Mouse (Mus musculus): ENCODE data around the gene Tsc2. TPM values are rescaled to one million over a fixed set of nuclear protein-coding genes. Genes with fewer than 3 reads are reported as not detected.

Tsc2 gene
- total RNA-seq, 2 experiments from 2014 or later = 84.9 to 110 TPM

DNA sequence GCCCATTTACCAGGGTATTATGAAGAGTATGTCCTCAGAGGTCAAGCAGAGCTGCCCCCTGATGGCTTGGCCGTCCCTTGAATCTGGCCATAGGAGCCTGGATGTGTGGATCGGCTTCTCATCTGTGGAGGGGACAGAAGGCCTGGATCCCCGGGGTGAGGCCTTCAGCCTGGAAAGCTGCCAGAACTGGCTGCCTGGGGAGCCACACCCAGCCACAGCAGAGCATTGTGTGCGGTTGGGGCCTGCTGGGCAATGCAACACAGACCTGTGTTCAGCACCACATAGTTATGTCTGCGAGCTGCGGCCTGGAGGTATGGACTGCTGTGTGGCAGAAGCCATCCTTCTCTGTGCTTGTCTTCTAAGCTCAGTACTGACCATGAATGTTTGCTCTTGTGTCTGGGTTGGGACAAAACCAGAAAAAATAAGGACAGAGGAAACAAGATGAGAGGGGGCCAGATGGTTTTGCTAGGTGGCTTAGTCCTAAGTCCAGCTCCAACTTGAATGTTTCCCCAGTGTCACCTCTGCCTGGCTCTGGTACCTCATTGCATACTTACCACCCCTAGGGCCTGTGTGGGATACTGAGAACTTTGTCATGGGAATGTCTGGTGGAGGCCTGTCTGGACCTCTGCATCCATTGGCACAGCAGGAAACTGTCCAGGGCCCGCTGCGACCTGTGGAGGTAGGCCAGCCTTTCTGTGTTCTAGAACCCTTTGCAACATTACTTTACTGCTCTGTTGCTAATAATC lies 65.2 kb downstream of the Tsc2 start:
- DNase-seq = peak; percentile 57

DNA sequence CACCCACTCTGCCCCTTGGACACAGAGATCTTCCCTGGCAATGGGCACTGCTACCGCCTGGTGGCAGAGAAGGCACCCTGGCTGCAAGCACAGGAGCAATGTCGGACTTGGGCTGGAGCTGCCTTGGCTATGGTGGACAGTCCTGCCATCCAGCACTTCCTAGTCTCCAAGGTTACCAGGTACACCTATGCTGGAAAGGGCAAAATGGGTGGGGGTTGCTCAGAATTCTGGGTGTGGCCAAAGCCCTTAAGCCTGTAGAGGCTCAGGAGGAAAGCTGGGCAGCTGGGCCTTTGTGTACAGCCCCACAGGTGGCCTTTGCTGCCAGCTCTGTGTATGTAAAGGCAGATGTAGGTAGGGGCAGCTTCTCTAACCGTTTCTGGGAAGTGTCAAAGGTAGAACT lies 66.6 kb downstream of the Tsc2 start:
- no peak for DNase-seq

DNA sequence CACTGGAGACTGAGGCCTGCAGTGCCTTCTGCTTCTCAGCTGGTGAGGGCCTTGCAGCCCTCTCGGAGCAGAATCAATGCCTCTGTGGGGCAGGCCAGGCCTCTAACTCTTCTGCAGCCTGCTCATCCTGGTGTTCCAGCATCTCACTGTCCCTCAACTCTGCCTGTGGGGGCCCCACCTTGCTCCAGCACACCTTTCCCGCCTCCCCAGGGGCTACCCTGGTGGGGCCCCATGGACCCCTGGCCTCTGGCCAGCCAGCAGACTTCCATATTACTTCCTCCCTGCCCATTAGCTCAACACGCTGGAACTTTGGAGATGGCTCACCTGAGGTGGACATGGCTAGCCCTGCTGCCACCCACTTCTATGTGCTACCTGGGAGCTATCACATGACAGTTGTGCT lies 67.3 kb downstream of the Tsc2 start:
- no peak for DNase-seq

DNA sequence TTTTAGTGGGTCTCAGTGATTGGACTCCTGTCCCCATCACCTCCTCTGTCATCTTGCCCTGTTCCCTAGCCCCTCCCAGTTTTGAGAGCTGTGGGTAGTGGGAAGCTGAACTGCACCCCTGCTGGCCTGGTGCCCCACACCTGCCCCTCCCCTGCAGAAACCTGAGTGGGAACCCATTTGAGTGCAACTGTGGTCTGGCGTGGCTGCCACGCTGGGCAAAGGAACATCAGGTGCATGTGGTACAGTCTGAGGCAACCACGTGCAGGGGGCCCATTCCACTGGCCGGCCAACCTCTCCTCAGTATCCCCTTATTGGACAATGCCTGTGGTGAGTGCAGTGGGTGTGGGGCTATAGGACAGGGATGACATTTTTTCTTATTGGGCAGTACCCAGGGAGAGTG lies 68.0 kb downstream of the Tsc2 start:
- DNase-seq = no peak

DNA sequence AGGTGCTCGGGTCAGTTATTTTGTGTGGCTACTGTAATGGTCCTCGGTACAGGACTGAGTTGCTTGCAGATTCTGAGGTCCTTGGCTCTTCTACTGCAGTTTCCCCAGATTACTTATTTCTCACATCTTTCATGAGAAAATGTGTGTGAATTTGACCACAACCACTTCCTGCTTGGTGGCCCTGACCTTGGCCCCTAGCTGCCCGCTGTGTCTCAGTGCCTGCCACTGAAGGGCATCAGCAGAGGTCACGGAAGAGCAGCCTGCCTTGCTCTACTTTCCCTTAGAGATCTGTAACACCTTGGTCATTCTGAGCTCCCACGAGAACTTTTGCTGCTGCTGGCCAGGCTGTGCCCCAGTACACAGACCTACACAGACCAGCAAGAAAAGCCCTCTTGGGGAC lies 68.8 kb downstream of the Tsc2 start:
- DNase-seq = no peak

DNA sequence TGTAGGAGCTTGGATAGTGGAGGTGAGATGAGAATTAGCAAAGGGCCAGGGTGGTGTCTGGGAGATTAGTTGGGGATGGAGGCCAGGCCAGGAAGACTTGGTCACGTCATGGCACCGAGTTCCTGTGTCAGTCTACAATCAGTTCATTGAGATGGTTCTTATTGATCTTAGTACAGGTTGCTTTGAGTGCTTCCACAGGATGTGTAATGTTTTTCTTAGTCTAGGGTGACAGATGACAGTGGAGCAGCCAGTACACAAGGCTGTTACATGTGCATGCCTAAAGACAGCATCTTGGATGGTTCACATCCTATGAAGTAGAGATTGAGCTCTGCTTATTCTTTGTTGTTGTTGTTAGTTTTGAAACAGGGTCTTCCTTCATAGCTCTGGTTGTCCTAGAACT lies 70.8 kb downstream of the Tsc2 start:
- DNase-seq = no peak

DNA sequence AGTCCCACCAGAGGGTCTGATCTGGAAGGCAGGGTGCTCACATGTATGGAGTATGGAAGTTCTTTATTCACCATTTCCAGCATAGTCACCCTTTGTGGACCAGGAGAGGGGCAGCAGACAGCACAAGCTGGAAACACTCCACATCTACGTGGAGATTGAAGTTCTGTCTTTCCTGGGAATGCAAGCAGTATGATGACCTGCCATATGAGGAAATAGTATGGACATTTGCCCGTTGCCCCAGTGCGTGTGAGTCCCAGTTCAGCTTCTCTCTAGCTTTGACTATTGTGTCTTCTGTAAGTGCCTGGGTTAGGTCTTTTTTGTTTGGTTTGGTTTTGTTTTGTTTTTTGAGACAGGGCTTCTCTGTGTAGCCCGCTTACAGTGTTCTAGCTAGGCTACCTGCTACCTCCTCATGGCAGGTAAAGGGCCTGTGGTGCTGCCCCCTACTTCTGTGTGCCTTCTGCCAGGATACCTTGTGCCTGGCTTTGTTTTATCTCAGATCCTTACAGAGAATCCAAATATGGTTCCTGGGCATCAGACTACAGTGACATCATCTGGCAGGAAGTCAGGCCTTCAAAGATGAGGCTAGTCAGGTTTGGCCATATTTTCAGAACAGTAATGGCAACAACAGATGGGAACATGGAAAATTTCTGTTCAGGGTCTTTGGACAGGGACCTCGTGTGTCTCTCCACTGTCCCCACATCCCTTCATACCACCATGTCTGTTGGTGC lies 72.0 kb downstream of the Tsc2 start:
- no peak for DNase-seq

DNA sequence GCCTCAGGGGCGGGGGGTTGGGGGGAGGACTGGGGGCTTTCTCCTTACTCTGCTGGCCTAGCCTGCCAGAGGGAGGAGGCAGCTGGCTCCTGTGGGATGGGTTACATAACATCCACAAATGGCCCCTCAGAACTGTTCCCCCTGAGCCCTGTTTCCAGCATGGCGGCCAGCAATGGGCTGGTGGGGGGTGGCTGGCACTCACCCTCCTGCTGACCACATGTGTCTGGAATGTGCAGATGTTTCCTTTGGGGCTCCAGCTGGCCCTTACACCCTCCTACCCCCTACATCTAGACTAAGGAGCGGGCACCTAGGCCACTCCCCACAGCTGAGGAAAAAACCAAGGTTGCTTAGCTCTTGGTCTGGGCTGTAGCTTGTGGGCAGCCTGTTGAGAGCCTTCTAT lies 73.3 kb downstream of the Tsc2 start:
- no peak for DNase-seq

DNA sequence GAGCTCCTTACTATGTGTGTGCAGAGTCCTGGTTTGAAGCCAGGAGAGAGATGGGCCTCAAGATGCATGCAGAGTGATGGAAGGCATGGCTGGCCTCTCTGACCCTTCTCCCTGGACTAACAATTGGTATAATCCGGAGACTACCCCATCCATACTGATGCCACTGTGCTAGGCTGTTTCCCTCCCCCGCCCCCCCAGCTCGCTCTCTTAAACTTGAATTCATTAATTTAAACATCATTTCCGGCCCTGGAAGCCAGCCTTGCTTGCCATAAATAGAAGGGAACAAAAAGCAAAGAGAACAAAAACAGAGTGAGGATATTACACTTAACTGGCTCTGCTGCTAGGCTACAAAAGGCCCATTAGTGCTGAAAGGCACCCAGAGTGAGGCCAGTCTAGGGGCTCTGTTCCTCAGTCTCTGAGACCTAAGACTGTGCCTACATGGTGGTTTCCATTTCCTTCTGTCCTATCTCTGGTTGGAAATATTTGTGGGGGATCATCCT lies 73.8 kb downstream of the Tsc2 start:
- DNase-seq = peak; percentile 19

DNA sequence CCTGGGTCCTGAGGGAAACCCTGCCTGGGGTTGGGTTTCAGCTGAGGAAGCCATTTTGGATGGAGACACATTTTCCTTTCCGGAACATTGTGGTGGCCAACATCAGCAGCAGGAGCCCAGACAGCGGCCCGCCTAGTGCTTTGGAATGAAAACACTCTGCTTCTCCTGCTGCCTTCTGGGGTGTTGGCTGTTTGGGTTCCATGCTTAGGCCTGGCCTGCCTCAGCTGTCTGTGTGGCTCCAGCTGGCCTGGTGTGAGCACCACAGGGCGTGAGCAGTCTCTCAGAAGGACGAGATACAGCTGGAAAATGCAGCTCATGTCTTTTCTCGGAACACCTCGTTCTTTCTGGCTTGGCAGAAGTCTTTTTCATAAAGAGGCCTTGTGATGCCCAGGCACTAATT lies 75.3 kb downstream of the Tsc2 start:
- DNase-seq = no peak

DNA sequence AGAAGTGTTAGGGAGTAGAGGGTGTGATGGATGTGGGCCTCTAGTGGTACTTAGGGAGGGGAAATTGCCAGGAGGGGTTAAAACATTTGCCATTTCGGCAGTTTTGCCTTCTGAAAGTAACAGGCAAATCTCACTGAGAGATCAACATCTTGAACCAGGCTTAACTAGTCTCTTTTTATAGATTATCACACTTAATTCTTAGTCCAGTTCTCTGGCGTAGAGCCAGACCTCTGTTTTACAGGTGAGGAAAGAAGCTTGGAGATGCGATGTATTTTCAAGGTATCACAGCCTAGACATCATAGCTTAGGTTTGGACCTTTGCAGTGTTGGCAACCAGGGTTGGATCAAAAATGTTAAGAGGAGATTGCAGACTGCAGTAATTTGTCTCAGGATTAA lies 81.4 kb downstream of the Tsc2 start:
- DNase-seq = no peak

DNA sequence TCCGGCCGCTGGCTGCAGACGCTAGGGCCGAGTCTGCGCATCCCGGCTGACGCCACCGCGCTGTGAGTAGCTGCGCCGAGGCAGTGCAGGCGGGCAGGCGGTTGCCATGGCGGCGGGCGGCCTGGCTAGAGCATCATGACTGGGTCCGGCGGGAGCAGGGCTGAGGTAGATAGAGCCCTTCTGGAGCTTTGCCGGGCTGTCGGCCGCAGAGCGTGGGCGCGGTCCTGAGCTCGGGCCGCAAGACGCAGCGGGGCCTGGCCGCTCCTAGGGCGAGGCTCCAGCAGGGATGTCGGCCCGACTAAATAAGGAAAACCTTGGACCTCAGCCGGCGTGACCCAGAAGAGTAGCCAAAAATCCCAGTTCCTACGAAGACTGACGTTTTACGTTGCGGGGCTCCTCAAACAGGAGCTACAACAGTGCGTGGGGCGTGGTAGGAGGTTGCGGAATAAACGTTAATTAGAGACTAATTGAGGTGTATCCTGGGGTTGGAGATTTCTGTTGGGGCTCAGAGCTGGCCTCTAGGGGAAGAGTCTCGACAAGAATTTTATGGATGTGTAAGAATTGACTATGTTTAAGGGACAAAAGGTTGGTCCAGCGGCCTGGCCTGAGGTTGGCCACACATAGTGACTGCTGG lies 81.9 kb downstream of the Tsc2 start:
- peak; percentile 86 for DNase-seq

DNA sequence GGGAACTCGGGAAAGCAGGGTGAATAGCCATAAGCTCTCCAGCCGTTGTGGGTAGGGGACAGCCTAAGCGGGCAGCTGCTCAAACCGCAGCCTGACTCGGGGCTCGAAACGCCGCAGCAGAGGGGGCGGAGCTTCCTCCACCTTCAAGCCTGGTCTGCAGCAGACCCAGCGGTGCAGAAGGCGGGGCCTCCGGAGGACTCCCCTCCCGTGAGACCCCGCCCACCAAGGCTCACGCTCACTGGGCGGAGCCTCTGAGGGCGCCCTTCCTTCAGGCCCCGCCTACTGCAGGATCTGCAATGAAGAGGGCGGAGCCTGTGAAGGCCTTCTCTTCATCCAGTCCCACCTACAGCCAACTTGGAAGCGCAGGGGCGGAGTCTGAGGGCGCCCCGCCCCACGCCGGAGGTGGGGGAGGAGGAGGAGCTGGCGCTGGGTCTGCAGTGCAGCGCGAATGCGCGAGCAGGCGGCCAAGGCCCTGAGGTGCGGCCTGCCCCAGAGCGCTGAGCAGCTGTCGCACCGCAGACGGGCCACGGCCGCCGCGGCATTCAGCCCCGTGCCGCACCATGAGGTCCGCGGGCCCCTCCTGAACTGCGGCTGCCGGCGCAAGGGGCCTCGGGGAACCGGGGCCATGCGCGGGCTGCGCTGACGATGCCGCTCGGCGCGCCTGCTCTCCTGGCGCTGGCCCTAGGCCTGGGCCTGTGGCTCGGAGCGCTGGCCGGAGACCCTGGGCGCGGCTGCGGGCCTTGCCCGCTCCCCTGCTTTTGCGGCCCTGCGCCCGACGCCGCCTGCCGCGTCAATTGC lies 82.6 kb downstream of the Tsc2 start, which contains the start of gene Pkd1:
TSS of gene Pkd1 (plus strand) at position 217 of the 798 bp plus-strand sequence.
- peak; percentile 99 for DNase-seq

DNA sequence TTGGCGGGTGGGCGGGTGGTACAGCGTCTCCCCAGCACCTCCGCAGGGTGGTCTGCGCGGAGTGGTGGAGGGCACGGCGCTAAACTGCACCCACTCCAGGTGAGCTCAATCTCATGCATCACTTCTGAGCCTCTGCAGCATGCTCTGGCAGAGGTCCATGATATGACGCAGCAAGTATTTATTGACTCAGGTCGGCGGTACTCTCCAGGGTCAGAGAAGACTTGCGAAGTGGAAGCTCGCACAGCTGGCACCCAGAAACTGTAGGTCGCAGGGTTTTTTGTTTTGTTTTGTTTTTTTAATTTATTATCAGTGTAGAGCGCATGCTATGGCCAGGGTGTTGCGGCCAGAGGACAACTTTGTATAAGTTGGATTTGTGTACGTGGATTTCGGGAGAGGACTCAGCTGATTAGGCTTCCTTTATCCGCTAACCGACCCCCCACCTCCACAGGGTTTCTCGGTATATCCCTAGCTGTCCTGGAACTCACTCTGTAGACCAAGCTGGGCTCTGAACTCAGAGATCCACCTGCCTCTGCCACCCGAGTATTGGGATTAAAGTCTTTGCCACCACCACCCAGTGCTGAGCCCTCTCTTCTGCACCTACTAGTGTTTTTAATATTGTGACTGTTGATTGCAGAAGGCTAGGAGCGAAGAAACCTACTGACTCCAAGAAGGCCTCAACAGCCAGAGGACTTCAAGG lies 83.4 kb downstream of the Tsc2 start:
- DNase-seq = peak; percentile 84

DNA sequence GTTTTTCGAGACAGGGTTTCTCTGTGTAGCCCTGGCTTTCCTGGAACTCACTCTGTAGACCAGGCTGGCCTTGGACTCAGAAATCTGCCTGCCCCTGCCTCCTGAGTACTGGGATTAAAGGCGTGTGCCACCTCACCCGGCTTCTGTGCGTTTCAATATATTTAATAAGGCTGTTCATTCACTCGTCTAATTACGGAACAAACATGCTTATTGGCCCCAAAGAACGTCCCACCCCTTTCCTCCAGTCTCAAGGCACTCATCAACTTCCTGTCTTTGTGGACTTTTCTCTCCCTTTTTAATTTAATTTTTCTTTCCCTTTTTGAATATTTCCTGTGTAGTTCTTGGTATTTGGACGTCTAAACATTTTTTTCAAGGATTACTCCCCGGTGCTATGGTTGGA lies 84.0 kb downstream of the Tsc2 start:
- DNase-seq = no peak

DNA sequence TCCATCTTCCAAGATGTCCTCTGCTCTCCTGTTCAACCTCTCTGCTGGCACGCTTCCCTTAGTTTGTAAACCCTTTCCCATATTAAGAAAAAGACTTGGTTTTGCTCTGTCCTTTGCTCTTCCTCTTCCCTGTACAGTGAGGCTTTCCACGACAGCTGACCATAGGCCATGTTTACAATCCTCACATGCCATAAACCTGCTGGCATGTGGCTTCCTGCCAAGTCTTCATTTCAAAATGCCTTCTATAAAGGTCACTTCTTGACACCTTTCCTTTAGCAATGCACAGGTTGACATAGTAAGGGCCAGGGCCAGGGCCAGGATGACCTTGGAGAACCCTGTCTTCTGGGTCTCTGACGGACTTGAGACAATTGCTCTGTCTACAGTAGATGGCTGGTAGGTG lies 86.2 kb downstream of the Tsc2 start:
- no peak for DNase-seq

Small RNA genes within 50 kb of the gene (microRNA-seq; reads per million reads assigned to microRNA genes)
- gene Gm24589 = not detected

Other genes starting within 250 kb of the Tsc2 start
- gene Rnps1, start 218.1 kb downstream of the Tsc2 start, total RNA-seq (2021) = 100 to 1,000 TPM in 1 of 2 experiments, 10 to 100 TPM in 1; 79.5 to 103 TPM
- 100 to 1,000 TPM; 654 to 683 TPM for gene Eci1, start 206.0 kb downstream of the Tsc2 start, total RNA-seq (2021)
- 1 to 10 TPM in 1 of 2 experiments, under 1 TPM in 1; 0.96 to 3.0 TPM for gene Dnase1l2, start 189.5 kb downstream of the Tsc2 start, total RNA-seq (2021)
- gene E4f1, start 162.3 kb downstream of the Tsc2 start, total RNA-seq (2021) = 10 to 100 TPM; 19.0 to 25.2 TPM
- gene Pgp, start 162.2 kb downstream of the Tsc2 start, total RNA-seq (2021) = 10 to 100 TPM; 44.0 to 49.2 TPM
- gene Bricd5, start 158.7 kb downstream of the Tsc2 start, total RNA-seq (2021) = under 1 TPM; 0.36 to 0.51 TPM
- gene Mlst8, start 153.6 kb downstream of the Tsc2 start, total RNA-seq (2021) = 10 to 100 TPM; 20.3 to 23.9 TPM
- gene Caskin1, start 144.0 kb downstream of the Tsc2 start, total RNA-seq (2021) = 10 to 100 TPM; 11.1 to 26.5 TPM
- gene Traf7, start 104.7 kb downstream of the Tsc2 start, total RNA-seq (2021) = 100 to 1,000 TPM in 1 of 2 experiments, 10 to 100 TPM in 1; 83.5 to 104 TPM
- 1 to 10 TPM; 1.2 to 1.5 TPM for gene Rab26, start 98.4 kb downstream of the Tsc2 start, total RNA-seq (2021)
- 10 to 100 TPM; 40.2 to 51.0 TPM for gene Pkd1, start 82.8 kb downstream of the Tsc2 start, total RNA-seq (2021)
- gene Nthl1, start 50 bp upstream of the Tsc2 start, total RNA-seq (2021) = 10 to 100 TPM in 1 of 2 experiments, 1 to 10 TPM in 1; 6.4 to 11.6 TPM
- gene Slc9a3r2, start 17.7 kb upstream of the Tsc2 start, total RNA-seq (2021) = 10 to 100 TPM; 66.9 to 72.8 TPM
- not detected for gene Npw, start 25.8 kb upstream of the Tsc2 start, total RNA-seq (2021)
- 10 to 100 TPM; 38.9 to 42.2 TPM for gene Zfp598, start 37.1 kb upstream of the Tsc2 start, total RNA-seq (2021)
- 10 to 100 TPM in 1 of 2 experiments, 1 to 10 TPM in 1; 5.8 to 11.7 TPM for gene Syngr3, start 57.3 kb upstream of the Tsc2 start, total RNA-seq (2021)
- gene Gfer, start 63.5 kb upstream of the Tsc2 start, total RNA-seq (2021) = 10 to 100 TPM; 36.0 to 36.8 TPM
- 1 to 10 TPM; 4.3 to 6.6 TPM for gene Noxo1, start 63.6 kb upstream of the Tsc2 start, total RNA-seq (2021)
- 10 to 100 TPM; 39.1 to 39.9 TPM for gene Tbl3, start 75.0 kb upstream of the Tsc2 start, total RNA-seq (2021)
- under 1 TPM in 1 of 2 experiments, not detected in 1; 0.24 TPM for gene Rnf151, start 85.4 kb upstream of the Tsc2 start, total RNA-seq (2021)
- 100 to 1,000 TPM; 785 to 825 TPM for gene Rps2, start 85.5 kb upstream of the Tsc2 start, total RNA-seq (2021)
- gene Ndufb10, start 91.8 kb upstream of the Tsc2 start, total RNA-seq (2021) = 100 to 1,000 TPM; 422 to 522 TPM
- gene Rpl3l, start 95.2 kb upstream of the Tsc2 start, total RNA-seq (2021) = 10 to 100 TPM; 12.0 to 51.3 TPM
- gene Msrb1, start 104.0 kb upstream of the Tsc2 start, total RNA-seq (2021) = 10 to 100 TPM; 75.1 to 93.3 TPM
- 1 to 10 TPM; 1.6 to 2.0 TPM for gene Hs3st6, start 120.4 kb upstream of the Tsc2 start, total RNA-seq (2021)
- under 1 TPM; 0.48 to 0.75 TPM for gene Meiob, start 171.7 kb upstream of the Tsc2 start, total RNA-seq (2021)
- gene Hagh, start 207.5 kb upstream of the Tsc2 start, total RNA-seq (2021) = 100 to 1,000 TPM; 132 to 147 TPM
- 10 to 100 TPM; 43.4 to 52.2 TPM for gene Fahd1, start 217.7 kb upstream of the Tsc2 start, total RNA-seq (2021)
- gene Igfals, start 233.4 kb upstream of the Tsc2 start, total RNA-seq (2021) = 10 to 100 TPM in 1 of 2 experiments, 1 to 10 TPM in 1; 9.1 to 17.1 TPM

Data from adrenal gland, postnatal 10 days (tissue).